15 mouse cellular contexts compared by ENCODE assay signal in genomic region chr10:8091871-8092552, GRCm38 (mm10).
DNase-seq lines count a peak whose midpoint lies in the region; ATAC-seq and TF ChIP-seq lines count a peak whose summit lies in the region.
"Had no signal": no experiment of that assay in that cellular context is flagged by ENCODE, and none has a peak within 500 bp of the region (broad histone marks: within the 10 kb centered on the region; RNA-seq: fewer than 3 reads in every experiment).

No protein-coding gene starts in this region.

- peaks cover 7% of the 10 kb centered on the region; the same call in 1 of the 2 replicates for H3K4me1 ChIP-seq in forebrain, embryonic 16.5 days (replicated peaks; ENCODE audit: control insufficient read depth, insufficient read depth, low read length)
- peaks cover 15% of the 10 kb centered on the region for H3K4me1 ChIP-seq in forebrain, embryonic 13.5 days
- 0 out of 2 replicates have a peak, but pooled peaks cover 7% of the 10 kb centered on the region for H3K4me1 ChIP-seq in hindbrain, embryonic 15.5 days (replicated peaks)
- H3K4me1 ChIP-seq in hindbrain, embryonic 14.5 days (replicated peaks; ENCODE audit: control insufficient read depth, insufficient read depth, low read length), result peaks cover 11% of the 10 kb centered on the region; the same call in 1 of the 2 replicates
- 0 out of 2 replicates have a peak, but pooled peaks cover 2% of the 10 kb centered on the region for H3K4me1 ChIP-seq in stomach, embryonic 14.5 days (ENCODE audit: control insufficient read depth, insufficient read depth, low read length)
- no peaks in the 10 kb centered on the region; the same call in 1 of the 2 replicates for H3K4me1 ChIP-seq in stomach, postnatal 0 days (replicated peaks; ENCODE audit: control insufficient read depth, insufficient read depth)

- ATAC-seq in forebrain, embryonic 16.5 days, result peak; percentile 23; the same call in 1 of the 2 replicates
- no peak for ATAC-seq in forebrain, embryonic 13.5 days
- peak; percentile 38; the same call in 1 of the 2 replicates for ATAC-seq in hindbrain, embryonic 15.5 days (ENCODE audit: low FRiP score, low read depth)
- no peak for ATAC-seq in hindbrain, embryonic 14.5 days (ENCODE audit: low FRiP score)
- peak; percentile 28; the same call in 1 of the 2 replicates for ATAC-seq in stomach, embryonic 14.5 days (ENCODE audit: insufficient number of reproducible peaks, insufficient read depth, low FRiP score, low read depth)
- ATAC-seq in stomach, postnatal 0 days (ENCODE audit: low FRiP score, low TSS enrichment), result no peak
- ATAC-seq: inflammation-experienced regulatory T-cells, adult 6 months had no signal

- no peak for DNase-seq in hindbrain, embryonic 14.5 days (ENCODE audit: low spot score)
- no peak for DNase-seq in stomach, postnatal 0 days (ENCODE audit: low spot score)
- no peak for DNase-seq in cerebellum, postnatal 4 days (ENCODE audit: low spot score in 2 of 2)
- no peak for DNase-seq in cerebellum, adult 9-10 months
- DNase-seq: adrenal gland, postnatal 25 days; gastrocnemius, postnatal 10 days; lung, postnatal 4 days; right cerebral cortex, postnatal 25 days; thymus, postnatal 14 days had no signal

- 34% methylated on average over 8 of the region's 8 CpGs for WGBS in forebrain, embryonic 16.5 days
- 44% methylated on average over 8 of the region's 8 CpGs for WGBS in forebrain, embryonic 13.5 days
- 48% methylated on average over 8 of the region's 8 CpGs for WGBS in hindbrain, embryonic 15.5 days
- WGBS in hindbrain, embryonic 14.5 days, result 52% methylated on average over 8 of the region's 8 CpGs
- 42% methylated on average over 8 of the region's 8 CpGs for WGBS in stomach, embryonic 14.5 days
- WGBS in stomach, postnatal 0 days, result 46% methylated on average over 8 of the region's 8 CpGs

- H3K27ac ChIP-seq in forebrain, embryonic 16.5 days (ENCODE audit: low read length), result no peak overlapping the region
- H3K27ac ChIP-seq in forebrain, embryonic 13.5 days, result no peak overlapping the region
- no peak overlapping the region for H3K27ac ChIP-seq in hindbrain, embryonic 15.5 days (replicated peaks)
- H3K27ac ChIP-seq in hindbrain, embryonic 14.5 days, result no peak overlapping the region
- no peak overlapping the region for H3K27ac ChIP-seq in stomach, embryonic 14.5 days (ENCODE audit: low read length)
- H3K27ac ChIP-seq in stomach, postnatal 0 days (replicated peaks), result no peak overlapping the region

- no peak for TF ChIP-seq CTCF in stomach, postnatal 0 days (IDR thresholded peaks at IDR 0.05; ENCODE audit: low read depth)

- no peak overlapping the region for H3K4me2 ChIP-seq in forebrain, embryonic 16.5 days (ENCODE audit: low read length)
- no peak overlapping the region for H3K4me2 ChIP-seq in forebrain, embryonic 13.5 days
- no peak overlapping the region for H3K4me2 ChIP-seq in hindbrain, embryonic 15.5 days
- H3K4me2 ChIP-seq in hindbrain, embryonic 14.5 days (replicated peaks), result no peak overlapping the region
- H3K4me2 ChIP-seq in stomach, embryonic 14.5 days (replicated peaks; ENCODE audit: low read depth, low read length), result no peak overlapping the region
- H3K4me2 ChIP-seq in stomach, postnatal 0 days (replicated peaks; ENCODE audit: low read depth), result no peak overlapping the region

- no peak for TF ChIP-seq EP300 in stomach, postnatal 0 days (optimal IDR thresholded peaks at IDR 0.05)

- no peak overlapping the region for H3K9ac ChIP-seq in forebrain, embryonic 16.5 days (replicated peaks; ENCODE audit: low read depth, low read length)
- no peak overlapping the region for H3K9ac ChIP-seq in forebrain, embryonic 13.5 days
- H3K9ac ChIP-seq in hindbrain, embryonic 15.5 days, result no peak overlapping the region
- H3K9ac ChIP-seq in hindbrain, embryonic 14.5 days, result no peak overlapping the region
- H3K9ac ChIP-seq in stomach, embryonic 14.5 days (replicated peaks; ENCODE audit: low read depth, low read length), result no peak overlapping the region
- no peak overlapping the region for H3K9ac ChIP-seq in stomach, postnatal 0 days (ENCODE audit: low read length)

- no peaks in the 10 kb centered on the region for H3K36me3 ChIP-seq in forebrain, embryonic 16.5 days (ENCODE audit: control insufficient read depth, insufficient read depth)
- no peaks in the 10 kb centered on the region for H3K36me3 ChIP-seq in forebrain, embryonic 13.5 days (ENCODE audit: poor library complexity, severe bottlenecking)
- no peaks in the 10 kb centered on the region for H3K36me3 ChIP-seq in hindbrain, embryonic 15.5 days
- H3K36me3 ChIP-seq in hindbrain, embryonic 14.5 days (replicated peaks; ENCODE audit: control insufficient read depth, insufficient read depth), result no peaks in the 10 kb centered on the region
- H3K36me3 ChIP-seq in stomach, embryonic 14.5 days (ENCODE audit: control insufficient read depth, insufficient read depth, low read length), result no peaks in the 10 kb centered on the region
- H3K36me3 ChIP-seq in stomach, postnatal 0 days (ENCODE audit: control insufficient read depth, insufficient read depth, low read length), result no peaks in the 10 kb centered on the region

- H3K4me3 ChIP-seq in forebrain, embryonic 16.5 days (replicated peaks; ENCODE audit: low read length), result no peak overlapping the region
- no peak overlapping the region for H3K4me3 ChIP-seq in forebrain, embryonic 13.5 days
- H3K4me3 ChIP-seq in hindbrain, embryonic 15.5 days, result no peak overlapping the region
- no peak overlapping the region for H3K4me3 ChIP-seq in hindbrain, embryonic 14.5 days (replicated peaks; ENCODE audit: low read length)
- H3K4me3 ChIP-seq in stomach, embryonic 14.5 days (ENCODE audit: low read depth, low read length), result no peak overlapping the region
- no peak overlapping the region for H3K4me3 ChIP-seq in stomach, postnatal 0 days (ENCODE audit: low read depth, low read length)
- H3K4me3 ChIP-seq: erythroblast, embryonic 14.5 days had no signal

- H3K27me3 ChIP-seq in forebrain, embryonic 16.5 days (replicated peaks; ENCODE audit: control insufficient read depth, insufficient read depth, low read length), result no peaks in the 10 kb centered on the region
- H3K27me3 ChIP-seq in forebrain, embryonic 13.5 days, result no peaks in the 10 kb centered on the region
- H3K27me3 ChIP-seq in hindbrain, embryonic 15.5 days, result no peaks in the 10 kb centered on the region
- no peaks in the 10 kb centered on the region for H3K27me3 ChIP-seq in hindbrain, embryonic 14.5 days (ENCODE audit: control insufficient read depth, insufficient read depth, low read length)
- no peaks in the 10 kb centered on the region for H3K27me3 ChIP-seq in stomach, embryonic 14.5 days (ENCODE audit: control insufficient read depth, insufficient read depth, low read length)
- H3K27me3 ChIP-seq in stomach, postnatal 0 days (ENCODE audit: control insufficient read depth, insufficient read depth, low read length), result no peaks in the 10 kb centered on the region

- no peaks in the 10 kb centered on the region for H3K9me3 ChIP-seq in forebrain, embryonic 16.5 days (ENCODE audit: control insufficient read depth, low read length)
- no peaks in the 10 kb centered on the region for H3K9me3 ChIP-seq in forebrain, embryonic 13.5 days (replicated peaks)
- H3K9me3 ChIP-seq in hindbrain, embryonic 15.5 days, result no peaks in the 10 kb centered on the region
- no peaks in the 10 kb centered on the region for H3K9me3 ChIP-seq in hindbrain, embryonic 14.5 days (ENCODE audit: control insufficient read depth, low read length)
- no peaks in the 10 kb centered on the region for H3K9me3 ChIP-seq in stomach, embryonic 14.5 days (ENCODE audit: control insufficient read depth, low read depth, low read length)
- H3K9me3 ChIP-seq in stomach, postnatal 0 days (ENCODE audit: control insufficient read depth, low read length), result no peaks in the 10 kb centered on the region

Comparison
In these comparisons a context has a peak if more than half of its experiments do, and no peak if none do; other contexts are left out.
1. ATAC-seq: peak in forebrain, embryonic 16.5 days (single experiment), hindbrain, embryonic 15.5 days (single experiment) and stomach, embryonic 14.5 days (single experiment); none in forebrain, embryonic 13.5 days (single experiment), hindbrain, embryonic 14.5 days (single experiment) and stomach, postnatal 0 days (single experiment).